Comparison of ENCODE assay signal across 8 mouse cellular contexts in the genomic region with DNA sequence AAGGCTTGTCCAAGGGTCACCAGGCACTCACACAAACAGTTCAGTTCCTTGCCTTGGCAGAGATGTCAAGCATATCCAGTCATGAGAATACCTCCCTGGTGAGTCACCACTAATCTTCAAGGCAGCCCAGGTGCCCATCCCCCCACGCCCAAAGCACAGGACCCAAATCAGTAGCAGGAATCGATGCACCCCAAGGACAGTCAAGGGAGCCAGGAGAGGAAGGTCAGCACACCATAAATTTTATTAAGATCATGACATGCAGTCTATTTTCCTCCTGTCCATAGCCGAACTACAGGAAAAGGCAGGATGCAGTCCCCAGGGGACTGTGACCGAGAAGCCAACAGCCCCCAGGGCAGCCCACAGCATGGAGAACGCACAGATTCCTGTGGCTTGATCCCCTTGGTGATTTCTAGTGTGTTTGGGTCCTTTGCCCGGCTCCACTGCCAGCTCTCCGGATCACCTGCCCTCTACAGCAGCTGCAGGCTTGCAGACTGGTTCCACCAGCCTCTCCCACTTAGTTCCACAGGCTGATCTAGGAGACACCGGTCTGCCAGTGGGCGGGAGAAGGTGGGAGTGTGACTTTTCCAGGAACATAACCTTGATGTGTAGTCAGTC. TPM values are rescaled to one million over a fixed set of nuclear protein-coding genes. Genes with fewer than 3 reads are reported as not detected.
DNase-seq lines count a peak whose midpoint lies in the region; ATAC-seq lines count a peak whose summit lies in the region.
"Had no signal": no experiment of that assay in that cellular context is flagged by ENCODE, and none has a peak within 500 bp of the region (broad histone marks: within the 10 kb centered on the region; RNA-seq: fewer than 3 reads in every experiment).

No protein-coding gene starts in this region.

- WGBS in limb, embryonic 13.5 days: 50% methylated on average over 9 of the region's 9 CpGs
- 46% methylated on average over 9 of the region's 9 CpGs for WGBS in stomach, embryonic 16.5 days
- 50% methylated on average over 9 of the region's 9 CpGs for WGBS in liver, embryonic 11.5 days

- no peaks in the 10 kb centered on the region for H3K36me3 ChIP-seq in limb, embryonic 13.5 days
- no peaks in the 10 kb centered on the region for H3K36me3 ChIP-seq in stomach, embryonic 16.5 days (ENCODE audit: control insufficient read depth, insufficient read depth, low read length)
- no peaks in the 10 kb centered on the region for H3K36me3 ChIP-seq in liver, embryonic 11.5 days (ENCODE audit: control insufficient read depth, insufficient read depth, low read length)
- H3K36me3 ChIP-seq: liver, embryonic 15.5 days had no signal

- H3K4me2 ChIP-seq in limb, embryonic 13.5 days (replicated peaks): no peak overlapping the region
- peak overlapping the region; percentile 32 for H3K4me2 ChIP-seq in stomach, embryonic 16.5 days (ENCODE audit: low read depth, low read length)
- no peak overlapping the region for H3K4me2 ChIP-seq in liver, embryonic 11.5 days
- H3K4me2 ChIP-seq: liver, embryonic 15.5 days had no signal

- no peak for ATAC-seq in limb, embryonic 13.5 days (ENCODE audit: low FRiP score, low read depth)
- ATAC-seq in stomach, embryonic 16.5 days (ENCODE audit: insufficient read depth, low FRiP score): peak; percentile 64
- no peak for ATAC-seq in liver, embryonic 11.5 days (replicated peaks; ENCODE audit: low FRiP score)

- DNase-seq in thymus, postnatal 14 days: peak; percentile 20
- DNase-seq in thymus, postnatal 0 days (ENCODE audit: low spot score): no peak
- DNase-seq in embryo, embryonic 10 days (ENCODE audit: low spot score): peak; percentile 41
- peak; percentile 32 for DNase-seq in heart, postnatal 4 days
- no peak for DNase-seq in liver, embryonic 11.5 days (ENCODE audit: low spot score)

- H3K4me1 ChIP-seq in limb, embryonic 13.5 days: peaks cover 35% of the 10 kb centered on the region
- H3K4me1 ChIP-seq in stomach, embryonic 16.5 days (ENCODE audit: control insufficient read depth, insufficient read depth, low read length): peaks cover 24% of the 10 kb centered on the region
- H3K4me1 ChIP-seq in liver, embryonic 11.5 days (replicated peaks; ENCODE audit: control insufficient read depth, insufficient read depth, low read length): peaks cover 2% of the 10 kb centered on the region; the same call in 1 of the 2 replicates
- H3K4me1 ChIP-seq: liver, embryonic 15.5 days had no signal

- 0 out of 2 replicates have a peak overlapping the region, but pooled peaks have one; percentile 8 for H3K9ac ChIP-seq in limb, embryonic 13.5 days
- H3K9ac ChIP-seq in stomach, embryonic 16.5 days (ENCODE audit: low read length): peak overlapping the region; percentile 41; the same call in 1 of the 2 replicates
- H3K9ac ChIP-seq in liver, embryonic 11.5 days (ENCODE audit: low read depth, low read length): no peak overlapping the region
- H3K9ac ChIP-seq: liver, embryonic 15.5 days had no signal

- no peaks in the 10 kb centered on the region for H3K9me3 ChIP-seq in limb, embryonic 13.5 days
- no peaks in the 10 kb centered on the region for H3K9me3 ChIP-seq in stomach, embryonic 16.5 days (replicated peaks; ENCODE audit: control insufficient read depth, low read length)
- H3K9me3 ChIP-seq in liver, embryonic 11.5 days (ENCODE audit: control insufficient read depth, low read length): no peaks in the 10 kb centered on the region
- H3K9me3 ChIP-seq: liver, embryonic 15.5 days had no signal

- no peak overlapping the region for H3K4me3 ChIP-seq in limb, embryonic 13.5 days
- no peak overlapping the region for H3K4me3 ChIP-seq in stomach, embryonic 16.5 days (replicated peaks; ENCODE audit: low read length)
- no peak overlapping the region for H3K4me3 ChIP-seq in liver, embryonic 11.5 days (ENCODE audit: low read depth, low read length)
- H3K4me3 ChIP-seq: liver, embryonic 15.5 days had no signal

- H3K27me3 ChIP-seq in limb, embryonic 13.5 days: no peaks in the 10 kb centered on the region
- no peaks in the 10 kb centered on the region for H3K27me3 ChIP-seq in stomach, embryonic 16.5 days (ENCODE audit: control insufficient read depth, insufficient read depth, low read length)
- no peaks in the 10 kb centered on the region for H3K27me3 ChIP-seq in liver, embryonic 11.5 days (replicated peaks; ENCODE audit: control insufficient read depth, insufficient read depth, low read length)
- H3K27me3 ChIP-seq: liver, embryonic 15.5 days had no signal

- no peak overlapping the region for H3K27ac ChIP-seq in limb, embryonic 13.5 days
- H3K27ac ChIP-seq in stomach, embryonic 16.5 days (ENCODE audit: low read length): peak overlapping the region; percentile 93
- no peak overlapping the region for H3K27ac ChIP-seq in liver, embryonic 11.5 days (ENCODE audit: low read depth, low read length)
- H3K27ac ChIP-seq: liver, embryonic 15.5 days had no signal

RNA-seq across cellular contexts. Expression of a gene that starts 14.2 kb away (rescaled TPM):
- 4.5 and 6.3 TPM in 2 replicates for polyA plus RNA-seq in thymus, postnatal 0 days (2015; fragmentation: Nextera tagmentation; extraction: Ambion mirVana)
- 1 to 10 TPM; 5.1 to 5.3 TPM for total RNA-seq in heart, postnatal 4 days (2021)
- polyA plus RNA-seq in limb, embryonic 13.5 days (2015; fragmentation: Nextera tagmentation; extraction: Ambion mirVana): 3.4 and 5.4 TPM in 2 replicates
- 12.0 and 12.9 TPM in 2 replicates for polyA plus RNA-seq in stomach, embryonic 16.5 days (2015; fragmentation: Nextera tagmentation; extraction: Ambion mirVana)
- polyA plus RNA-seq in liver, embryonic 11.5 days (2014; fragmentation: Nextera tagmentation; extraction: Ambion mirVana): 1.8 and 2.1 TPM in 2 replicates

Comparison
In these comparisons a context has a peak if more than half of its experiments do, and no peak if none do; other contexts are left out.
1. DNase-seq: peak in thymus, postnatal 14 days (single experiment), embryo, embryonic 10 days (single experiment) and heart, postnatal 4 days (single experiment); none in thymus, postnatal 0 days (single experiment) and liver, embryonic 11.5 days (single experiment).